Mouse (Mus musculus): Measurements from ENCODE around the gene Tab1.

Tab1 gene

GRCm38 (mm10) chr15:80206057-80206565 is 73.2 kb downstream of the Tab1 start:
- DNase-seq (ENCODE audit: low read depth), result no peak

- no peak for DNase-seq (ENCODE audit: low read depth)
Measured at GRCm38 (mm10) chr15:80208446-80208845, 75.5 kb downstream of the Tab1 start.
